In genomic region chr5:150378586-150378985, GRCm38 (mm10) we compare ENCODE assay signal across 26 mouse cellular contexts.
"Had no signal": no experiment of that assay in that cellular context is flagged by ENCODE, and none has a peak within 500 bp of the region (broad histone marks: within the 10 kb centered on the region; RNA-seq: fewer than 3 reads in every experiment).

No protein-coding gene starts in this region.

- ATAC-seq: forebrain, embryonic 13.5 days; forebrain, embryonic 14.5 days; forebrain, embryonic 15.5 days; forebrain, embryonic 16.5 days; forebrain, postnatal 0 days had no signal

- H3K9me3 ChIP-seq: embryonic facial prominence, embryonic 10.5 days; embryonic facial prominence, embryonic 12.5 days; embryonic facial prominence, embryonic 13.5 days; embryonic facial prominence, embryonic 15.5 days; forebrain, embryonic 10.5 days; forebrain, embryonic 12.5 days; forebrain, embryonic 13.5 days; forebrain, embryonic 15.5 days had no signal

- H3K36me3 ChIP-seq: embryonic facial prominence, embryonic 12.5 days; forebrain, embryonic 10.5 days had no signal

- H3K4me3 ChIP-seq: embryonic facial prominence, embryonic 10.5 days; embryonic facial prominence, embryonic 12.5 days; embryonic facial prominence, embryonic 13.5 days; embryonic facial prominence, embryonic 15.5 days; erythroblast, embryonic 14.5 days; forebrain, embryonic 10.5 days; forebrain, embryonic 12.5 days; forebrain, embryonic 13.5 days; forebrain, embryonic 15.5 days; gastrocnemius, adult 2 months; heart, adult 2 months had no signal

- H3K27ac ChIP-seq: embryonic facial prominence, embryonic 10.5 days; embryonic facial prominence, embryonic 12.5 days; embryonic facial prominence, embryonic 13.5 days; embryonic facial prominence, embryonic 15.5 days; forebrain, embryonic 10.5 days; forebrain, embryonic 12.5 days; forebrain, embryonic 13.5 days; forebrain, embryonic 15.5 days; gastrocnemius, adult 2 months; heart, adult 2 months had no signal

- DNase-seq: cerebellum, adult 2 months; cerebellum, adult 8-10 months; cerebellum, adult 9-10 months; cerebellum, adult 9-11 months; cerebellum, postnatal 14 days; cerebellum, postnatal 25 days; cerebellum, postnatal 36 days; embryo, embryonic 11 days; forebrain, postnatal 0 days; gastrocnemius, adult 2 months; gastrocnemius, postnatal 10 days; gastrocnemius, postnatal 14 days; gastrocnemius, postnatal 25 days; gastrocnemius, postnatal 36 days; heart, adult 2 months had no signal

- H3K4me2 ChIP-seq: embryonic facial prominence, embryonic 12.5 days; embryonic facial prominence, embryonic 13.5 days; embryonic facial prominence, embryonic 15.5 days; forebrain, embryonic 12.5 days; forebrain, embryonic 13.5 days; forebrain, embryonic 15.5 days had no signal

- H3K4me1 ChIP-seq: embryonic facial prominence, embryonic 12.5 days; embryonic facial prominence, embryonic 13.5 days; embryonic facial prominence, embryonic 15.5 days; forebrain, embryonic 10.5 days; forebrain, embryonic 12.5 days; forebrain, embryonic 13.5 days; forebrain, embryonic 15.5 days had no signal

- H3K27me3 ChIP-seq: embryonic facial prominence, embryonic 12.5 days; embryonic facial prominence, embryonic 13.5 days; embryonic facial prominence, embryonic 15.5 days; forebrain, embryonic 12.5 days; forebrain, embryonic 13.5 days; forebrain, embryonic 15.5 days had no signal

- H3K9ac ChIP-seq: embryonic facial prominence, embryonic 12.5 days; embryonic facial prominence, embryonic 13.5 days; embryonic facial prominence, embryonic 15.5 days; forebrain, embryonic 12.5 days; forebrain, embryonic 13.5 days; forebrain, embryonic 15.5 days; forebrain, postnatal 0 days had no signal
